Mouse (Mus musculus) R1 (cell line): ENCODE data around the gene Trim11.

ENCODE experiments used
- DNase-seq: peaks from one replicate; pipeline ENCODE4 v3.0.0-alpha.2; 2018; ENCODE audit warnings: low read depth, low spot score

Gene Trim11

DNA sequence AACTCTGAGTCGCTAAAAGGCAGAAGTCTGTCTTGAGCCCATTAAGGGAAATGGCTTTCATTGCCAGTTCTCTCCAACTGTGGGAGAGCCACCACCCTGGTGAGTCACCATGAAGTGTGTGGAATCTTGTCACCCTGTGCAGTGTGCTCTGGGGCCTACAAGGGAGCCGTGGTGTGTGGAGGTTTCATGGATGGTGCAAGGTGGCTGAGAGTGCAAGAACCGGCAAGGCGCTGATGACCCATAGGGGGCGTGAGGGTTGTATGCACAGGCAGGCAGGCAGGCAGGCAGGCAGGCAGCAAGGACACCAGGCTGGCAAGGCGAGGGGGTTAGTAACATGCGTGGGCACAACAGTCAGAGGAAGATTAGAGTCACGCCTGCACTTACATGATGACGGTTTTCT, 37.2 kb downstream of the Trim11 start:
- peak; percentile 39 for DNase-seq

DNA sequence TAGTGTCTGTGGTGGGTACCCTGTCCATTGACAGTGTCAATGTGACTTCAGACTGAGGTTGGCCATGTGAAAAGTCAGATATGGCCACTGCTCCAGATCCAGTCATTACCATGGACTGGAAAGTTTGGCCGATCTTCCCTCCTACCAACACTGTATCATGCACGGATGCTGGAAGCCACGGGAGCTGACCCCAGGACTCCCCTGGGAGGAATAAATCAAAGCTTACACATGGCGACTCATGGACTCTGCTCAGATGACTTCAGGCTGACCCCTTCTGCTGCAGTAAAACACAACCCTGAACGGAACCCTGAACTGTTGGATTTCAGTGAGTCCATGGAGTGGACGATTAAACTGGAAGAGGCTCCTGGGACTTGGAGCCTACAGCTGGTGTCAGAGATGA, 48.5 kb downstream of the Trim11 start:
- DNase-seq = no peak

DNA sequence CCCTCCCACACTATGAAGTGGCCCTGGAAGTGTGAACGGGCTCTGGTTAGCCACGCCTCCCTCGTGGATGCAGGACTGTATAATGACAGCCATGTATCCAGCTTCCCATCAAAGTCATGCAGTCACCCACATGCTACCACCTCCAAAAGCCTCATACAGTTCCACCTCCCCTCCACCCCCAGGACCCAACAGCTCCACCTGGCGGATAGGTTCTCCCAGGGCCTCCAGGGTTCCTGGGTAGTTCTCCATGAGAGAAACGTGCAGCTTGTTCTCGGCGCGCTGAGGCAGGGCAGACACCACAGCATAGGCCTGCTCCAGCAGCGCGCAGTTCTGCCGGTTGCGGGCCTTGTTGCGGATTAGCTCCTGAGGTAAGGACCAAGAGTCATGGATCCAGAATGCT, 51.1 kb downstream of the Trim11 start:
- DNase-seq = no peak
